Mouse (Mus musculus) kidney, postnatal 36 days (tissue): ENCODE results near the gene Ssh3.
A peak's percentile ranks its signal among the peaks of the same experiment; 100 is the strongest.
"Not testable (repeated sequence)": the region's sequence is repeated elsewhere in the genome, so short reads cannot be mapped to it uniquely, and the experiment has no call there.

Experiments used
- DNase-seq, 2 experiments: peaks; one replicate each; pipeline ENCODE4 v3.0.0; 2021 to 2022; ENCODE audit warnings: mixed read lengths in 2 of 2

Ssh3 gene

DNA sequence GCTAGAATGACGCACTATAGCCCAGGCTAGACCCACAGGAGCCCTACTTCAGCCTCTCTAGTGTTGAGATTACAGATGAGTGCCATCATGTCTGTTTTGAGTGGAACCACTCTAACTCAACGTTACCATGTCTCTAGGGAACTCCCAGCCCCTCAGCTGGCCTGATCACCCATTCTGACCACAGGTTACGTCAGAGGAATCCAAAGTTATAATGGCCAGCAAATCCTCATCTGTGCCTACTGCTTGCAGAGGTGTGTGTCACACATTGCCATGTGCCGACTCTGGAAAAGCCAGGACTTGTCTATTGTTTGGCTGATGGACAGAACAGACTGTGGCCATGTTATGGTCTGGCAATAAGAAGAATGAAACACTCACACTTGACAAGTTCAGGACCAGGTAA lies 26.4 kb upstream of the Ssh3 start:
- no peak for DNase-seq

DNA sequence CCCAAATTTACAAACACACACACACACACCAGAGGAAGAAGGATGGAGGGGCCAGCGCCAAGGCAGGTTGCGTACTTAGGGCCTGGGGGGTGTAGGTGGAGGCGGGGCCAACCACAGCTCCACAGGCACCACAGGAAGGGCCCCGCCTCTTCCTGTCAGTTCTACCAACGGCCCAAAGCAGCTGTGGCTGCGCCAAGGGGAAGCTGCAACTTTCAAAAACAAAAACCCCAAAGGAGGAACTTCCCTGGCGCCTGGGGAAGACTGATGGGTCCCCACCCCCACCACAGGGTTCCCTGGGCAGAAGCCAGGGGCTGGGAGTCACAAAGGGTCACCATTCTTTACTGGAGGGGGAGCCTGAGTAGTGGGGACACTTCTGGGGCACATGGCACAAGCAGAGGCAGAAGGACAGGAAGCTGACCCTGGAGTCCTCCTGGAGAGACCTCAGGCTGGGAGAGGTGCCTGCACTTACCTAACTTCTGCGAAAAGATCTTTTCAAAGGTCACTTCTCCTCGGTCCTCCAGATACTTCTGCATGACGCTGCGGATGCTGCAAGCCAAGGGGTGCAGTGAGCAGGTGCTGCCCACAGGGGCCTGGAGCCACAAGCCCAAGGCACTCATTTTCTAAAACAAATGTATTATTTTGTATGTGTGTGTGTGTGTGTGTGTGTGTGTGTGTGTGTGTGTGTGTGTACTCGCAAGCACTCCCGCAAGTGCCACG lies 25.6 kb upstream of the Ssh3 start:
- peak; percentile 80 to 82 for DNase-seq

GRCm38 (mm10) chr19:4291161-4291560 lies 22.2 kb upstream of the Ssh3 start:
- no peak for DNase-seq

GRCm38 (mm10) chr19:4290749-4291148 lies 21.8 kb upstream of the Ssh3 start:
- no peak for DNase-seq

GRCm38 (mm10) chr19:4283653-4284052 lies 14.7 kb upstream of the Ssh3 start:
- no peak for DNase-seq

GRCm38 (mm10) chr19:4282898-4283553 lies 14.0 kb upstream of the Ssh3 start, which contains the start of gene Ankrd13d:
Gene Ankrd13d, minus strand, starts transcription at chr19:4283137.
- peak; percentile 79 to 88 for DNase-seq

GRCm38 (mm10) chr19:4280425-4280824 lies 11.4 kb upstream of the Ssh3 start:
- no peak for DNase-seq

- DNase-seq, result peak in 1 of 2 experiments; percentile 45
These were observed 10.5 kb upstream of the Ssh3 start for GRCm38 (mm10) chr19:4279487-4279886.

DNA sequence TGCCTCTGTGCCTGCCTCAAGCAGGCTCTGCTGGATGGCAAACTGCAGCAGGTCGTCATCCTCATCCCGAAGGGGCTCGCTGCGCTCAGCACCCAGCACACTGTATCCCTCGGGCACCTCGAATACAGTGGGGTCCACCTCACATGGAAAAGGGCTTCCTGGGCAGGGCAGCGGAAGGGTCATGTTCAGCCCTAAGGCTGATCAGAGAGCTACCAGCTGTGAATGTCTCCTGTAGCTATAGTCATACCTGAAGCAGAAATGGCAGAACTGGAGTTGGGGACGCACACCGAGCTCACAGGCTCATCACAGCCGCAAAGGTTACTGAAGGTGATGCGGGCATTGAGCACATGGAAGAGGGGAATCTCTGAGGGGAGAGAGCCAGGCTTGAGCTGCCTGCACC lies 2.0 kb upstream of the Ssh3 start:
- no peak for DNase-seq

DNA sequence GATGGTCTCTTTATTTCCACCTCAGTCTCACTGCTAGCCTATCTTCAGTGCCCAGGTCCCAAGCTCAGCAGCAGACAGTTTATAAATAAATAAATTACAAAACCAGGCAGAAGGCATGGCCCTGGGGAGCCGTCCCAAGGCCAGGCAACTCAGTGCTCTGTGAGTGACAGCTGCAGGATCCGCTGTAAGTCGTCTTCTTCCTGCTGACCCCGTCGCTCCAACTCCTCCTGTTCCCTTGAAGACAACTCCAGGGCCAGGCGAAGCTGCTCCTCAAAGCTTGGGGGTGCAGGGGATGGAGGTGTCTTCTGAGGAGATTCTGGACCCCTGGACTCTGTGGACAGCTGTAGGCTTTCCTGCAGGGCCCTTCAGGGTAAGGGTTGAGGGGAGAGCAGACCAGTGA lies 1.2 kb upstream of the Ssh3 start:
- no peak for DNase-seq

DNA sequence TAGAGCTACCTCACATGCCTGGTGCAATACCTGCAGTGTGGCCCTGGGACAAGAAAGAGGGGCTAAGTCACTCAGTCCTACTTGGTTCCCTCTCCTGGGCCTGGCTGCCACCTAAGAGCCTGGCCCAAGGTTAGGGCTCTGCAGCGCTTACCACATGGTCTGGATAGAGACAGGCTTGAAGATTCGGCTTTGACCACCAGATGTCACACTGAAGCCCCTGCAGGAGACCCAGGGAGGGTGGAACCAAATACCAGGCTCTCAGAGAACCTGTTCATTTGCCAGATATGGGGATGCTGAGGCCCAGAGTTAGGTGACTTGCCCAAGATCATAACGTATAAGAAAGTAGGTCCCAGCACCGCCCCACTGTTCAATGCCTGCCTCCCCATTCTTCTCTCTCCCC lies 3.0 kb downstream of the Ssh3 start:
- DNase-seq, result no peak

GRCm38 (mm10) chr19:4264171-4264780 lies 4.7 kb downstream of the Ssh3 start:
- DNase-seq, result no peak

GRCm38 (mm10) chr19:4263702-4264101 lies 5.3 kb downstream of the Ssh3 start:
- DNase-seq, result no peak

DNA sequence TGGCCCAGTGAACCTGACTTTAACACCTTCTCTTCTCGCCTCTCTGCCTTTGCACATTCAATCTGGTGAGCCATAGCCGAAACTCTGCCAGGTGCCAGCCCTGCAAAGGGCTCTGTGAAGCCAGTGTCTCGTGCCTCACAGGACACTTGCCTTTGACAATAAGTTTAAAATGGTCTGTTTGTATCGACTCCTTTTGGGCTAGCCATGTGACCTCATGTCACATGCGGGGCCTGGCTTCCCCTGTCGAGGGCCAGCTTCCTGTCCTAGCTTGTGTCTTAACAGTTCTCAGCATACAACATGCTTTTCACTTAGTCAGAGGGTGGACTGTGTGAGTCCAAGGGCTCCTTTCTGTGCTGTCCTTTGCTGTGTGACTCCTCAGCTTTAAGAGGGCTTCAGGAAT lies 6.2 kb downstream of the Ssh3 start:
- no peak for DNase-seq

GRCm38 (mm10) chr19:4261038-4261698 lies 7.8 kb downstream of the Ssh3 start:
- peak in 1 of 2 experiments; percentile 37 for DNase-seq

GRCm38 (mm10) chr19:4257897-4258252 lies 11.1 kb downstream of the Ssh3 start:
- no peak for DNase-seq

- DNase-seq, result peak; percentile 96 to 97
These were observed 11.6 kb downstream of the Ssh3 start for GRCm38 (mm10) chr19:4257216-4257896.

- DNase-seq, result peak in 1 of 2 experiments; percentile 33
These were observed 13.3 kb downstream of the Ssh3 start for GRCm38 (mm10) chr19:4255583-4256162.

DNA sequence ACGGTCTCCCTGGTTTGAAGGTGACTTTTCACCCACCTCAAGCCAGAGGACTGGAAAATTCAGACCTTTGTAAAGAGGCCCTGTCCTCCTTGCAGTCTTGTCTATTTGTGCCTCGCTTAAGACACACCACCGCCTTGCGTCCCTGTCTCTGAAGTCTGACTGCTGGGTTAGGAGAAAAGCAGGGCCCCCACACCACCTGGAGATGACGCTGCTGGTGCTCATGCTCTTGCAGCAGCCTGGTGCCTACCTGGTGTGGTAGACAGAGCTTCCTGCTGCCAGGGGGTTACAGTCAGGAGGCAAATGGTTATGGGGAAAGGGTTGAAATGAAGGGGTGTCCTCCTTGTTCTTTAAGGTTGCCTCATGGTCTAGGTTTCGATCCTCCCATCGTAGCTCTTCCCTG lies 14.8 kb downstream of the Ssh3 start:
- DNase-seq, result no peak

DNA sequence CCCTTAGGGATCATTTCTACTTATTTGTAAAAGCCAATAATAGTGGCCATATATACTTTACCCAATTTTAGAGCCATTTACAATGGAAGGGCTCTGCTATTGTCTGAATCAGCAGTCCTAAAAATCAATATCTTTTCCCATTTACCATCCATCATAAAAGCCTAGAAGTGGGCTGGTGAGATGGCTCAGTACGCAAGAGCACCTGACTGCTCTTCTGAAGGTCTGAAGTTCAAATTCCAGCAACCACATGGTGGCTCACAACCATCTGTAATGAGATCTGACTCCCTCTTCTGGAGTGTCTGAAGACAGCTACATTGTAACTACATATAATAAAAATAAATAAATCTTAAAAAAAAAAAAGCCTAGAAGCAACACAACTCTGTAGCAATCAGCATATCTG lies 20.3 kb downstream of the Ssh3 start:
- not testable (repeated sequence) for DNase-seq

- no peak for DNase-seq
These were observed 22.0 kb downstream of the Ssh3 start for GRCm38 (mm10) chr19:4247010-4247409.

DNA sequence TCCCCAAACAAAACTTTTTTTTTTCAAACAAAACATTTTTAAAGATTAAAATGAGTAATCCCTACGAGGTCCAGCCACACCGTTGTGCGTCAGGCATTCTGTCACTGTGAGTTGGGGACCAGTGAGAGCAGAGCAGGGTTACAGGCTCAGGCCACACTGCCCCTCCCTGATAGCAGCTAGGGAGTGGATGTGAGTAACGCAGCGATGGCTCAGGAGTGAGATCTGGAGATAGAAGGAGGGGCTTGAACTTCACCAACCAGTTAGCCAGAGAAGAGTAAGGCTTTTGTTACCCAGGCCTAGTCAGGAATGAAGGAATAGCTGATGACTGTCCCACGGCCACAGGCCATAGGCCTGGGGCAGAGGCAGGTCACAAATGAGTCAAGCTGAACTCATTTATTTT lies 24.2 kb downstream of the Ssh3 start:
- no peak for DNase-seq

GRCm38 (mm10) chr19:4242416-4242815 lies 26.6 kb downstream of the Ssh3 start:
- DNase-seq, result no peak
